Mouse (Mus musculus) stomach, embryonic 16.5 days (tissue): ENCODE data around the gene Tac4. TPM values are rescaled to one million over a fixed set of nuclear protein-coding genes. Genes with fewer than 3 reads are reported as not detected.

Experiments used
- ATAC-seq: fragments of 200-750 bp; cut with Nextera tagmentation; 2 replicates; pipeline ENCODE4 v1.8.0; 2017; ENCODE audit warnings: moderate number of reproducible peaks, moderate TSS enrichment; ENCODE audit not compliant: insufficient read depth, low FRiP score
- H3K27ac ChIP-seq: fragments of 300-500 bp; sonication (generic); 2 replicates; pipeline ENCODE4 v1.5.1; 2014; ENCODE audit warnings: low read length
- H3K27me3 ChIP-seq: fragments of 300-500 bp; sonication (generic); 2 replicates; pipeline ENCODE4 v1.6.1; 2014; ENCODE audit warnings: low read length, control low read depth, mixed read lengths; ENCODE audit not compliant: control insufficient read depth, insufficient read depth
- H3K36me3 ChIP-seq: fragments of 300-500 bp; sonication (generic); 2 replicates; pipeline ENCODE4 v1.6.1; 2014; ENCODE audit warnings: low read length; ENCODE audit not compliant: control insufficient read depth, insufficient read depth
- H3K4me1 ChIP-seq: fragments of 300-500 bp; sonication (generic); 2 replicates; pipeline ENCODE4 v1.6.1; 2014; ENCODE audit warnings: low read length, control low read depth, mixed read lengths; ENCODE audit not compliant: control insufficient read depth, insufficient read depth
- H3K4me2 ChIP-seq: fragments of 300-500 bp; sonication (generic); 2 replicates; pipeline ENCODE4 v1.6.1; 2014; ENCODE audit warnings: low read depth, low read length, mixed read lengths
- H3K4me3 ChIP-seq: fragments of 300-500 bp; sonication (generic); replicated peaks from 2 replicates; pipeline ENCODE4 v1.5.1; 2014; ENCODE audit warnings: mild to moderate bottlenecking, low read length
- H3K9ac ChIP-seq: fragments of 300-500 bp; sonication (generic); 2 replicates; pipeline ENCODE4 v1.6.1; 2014; ENCODE audit warnings: low read length
- H3K9me3 ChIP-seq: fragments of 300-500 bp; sonication (generic); replicated peaks from 2 replicates; pipeline ENCODE4 v1.6.1; 2016; ENCODE audit warnings: low read length, control low read depth; ENCODE audit not compliant: control insufficient read depth
- WGBS: fragments of 180-500 bp; shearing (Covaris S2); extraction: QIAGEN DNeasy Blood & Tissue Kit; methylation state at CpG from one replicate; pipeline ENCODE4 v1.1.7; 2014; 5-methylcytosine and 5-hydroxymethylcytosine counted together
- polyA plus RNA-seq: library from polyadenylated mRNA; unstranded; fragments of >200 nt; fragmentation: Nextera tagmentation; extraction: Ambion mirVana; gene quantifications from 2 replicates; pipeline ENCODE4 v1.2.1, GENCODE M21; 2015

Tac4 gene
- polyA plus RNA-seq, 1 experiment from 2014 or later: 0.10 TPM

- H3K4me3 ChIP-seq: no peak overlapping the region
- H3K27me3 ChIP-seq: no peaks in the 10 kb centered on the region
- no peak overlapping the region for H3K9ac ChIP-seq
- no peaks in the 10 kb centered on the region for H3K9me3 ChIP-seq
- no peak overlapping the region for H3K4me2 ChIP-seq
- peaks cover 7% of the 10 kb centered on the region for H3K4me1 ChIP-seq
- no peak for ATAC-seq
- H3K27ac ChIP-seq: no peak overlapping the region
- WGBS: 73% methylated on average over 7 of the region's 7 CpGs
- H3K36me3 ChIP-seq: no peaks in the 10 kb centered on the region
Measured at GRCm38 (mm10) chr11:95315215-95315955, 54.1 kb downstream of the Tac4 start.

GRCm38 (mm10) chr11:95318116-95318515, 56.8 kb downstream of the Tac4 start:
- no peak for ATAC-seq
- Histone ChIP-seq H3K4me3 (no peak overlapping the region), H3K4me1 (no peaks in the 10 kb centered on the region), H3K9me3 (no peaks in the 10 kb centered on the region), H3K27me3 (no peaks in the 10 kb centered on the region), H3K36me3 (no peaks in the 10 kb centered on the region), H3K9ac (no peak overlapping the region), H3K27ac (no peak overlapping the region), H3K4me2 (no peak overlapping the region)
- 44% methylated on average over 9 of the region's 9 CpGs for WGBS

Other genes starting within 250 kb of the Tac4 start
- 37.9 and 39.3 TPM in 2 replicates for gene Pdk2, start 220.2 kb upstream of the Tac4 start, polyA plus RNA-seq
- gene Itga3, start 184.7 kb upstream of the Tac4 start, polyA plus RNA-seq: 19.4 and 19.9 TPM in 2 replicates
- gene Dlx3, start 141.4 kb upstream of the Tac4 start, polyA plus RNA-seq: 3.0 and 3.9 TPM in 2 replicates
- gene Dlx4, start 115.3 kb upstream of the Tac4 start, polyA plus RNA-seq: 0.99 and 1.7 TPM in 2 replicates
- 59.3 and 66.0 TPM in 2 replicates for gene Kat7, start 48.7 kb downstream of the Tac4 start, polyA plus RNA-seq
- 11.6 and 13.9 TPM in 2 replicates for gene Fam117a, start 75.5 kb downstream of the Tac4 start, polyA plus RNA-seq
- gene Slc35b1, start 123.2 kb downstream of the Tac4 start, polyA plus RNA-seq: 91.7 and 98.9 TPM in 2 replicates
- 155 and 171 TPM in 2 replicates for gene Spop, start 152.6 kb downstream of the Tac4 start, polyA plus RNA-seq